Mouse (Mus musculus) ES-CJ7 (cell line): ENCODE data around the gene Slc35f1.

ENCODE experiments used
- DNase-seq: peaks from one replicate; pipeline ENCODE4 v3.0.0; 2011; ENCODE audit warnings: low read depth, low spot score

Gene Slc35f1

GRCm38 (mm10) chr10:53101412-53101811 is 411.1 kb downstream of the Slc35f1 start:
- DNase-seq = no peak

GRCm38 (mm10) chr10:53102423-53102822 is 412.1 kb downstream of the Slc35f1 start:
- no peak for DNase-seq

- peak; percentile 71 for DNase-seq
Measured at GRCm38 (mm10) chr10:53115028-53115427, 424.7 kb downstream of the Slc35f1 start.

GRCm38 (mm10) chr10:53115673-53116398 is 425.5 kb downstream of the Slc35f1 start:
- no peak for DNase-seq

GRCm38 (mm10) chr10:53120608-53121007 is 430.3 kb downstream of the Slc35f1 start:
- DNase-seq = no peak

GRCm38 (mm10) chr10:53124365-53124764 is 434.0 kb downstream of the Slc35f1 start:
- no peak for DNase-seq

GRCm38 (mm10) chr10:53132707-53133106 is 442.4 kb downstream of the Slc35f1 start:
- no peak for DNase-seq

- peak; percentile 78 for DNase-seq
Measured at GRCm38 (mm10) chr10:53150321-53150720, 460.0 kb downstream of the Slc35f1 start.

GRCm38 (mm10) chr10:53150916-53151315 is 460.6 kb downstream of the Slc35f1 start:
- DNase-seq = peak; percentile 89

GRCm38 (mm10) chr10:53156374-53156773 is 466.0 kb downstream of the Slc35f1 start:
- peak; percentile 82 for DNase-seq

- DNase-seq = no peak
Measured at GRCm38 (mm10) chr10:53157740-53158139, 467.4 kb downstream of the Slc35f1 start.
